In the genomic region with DNA sequence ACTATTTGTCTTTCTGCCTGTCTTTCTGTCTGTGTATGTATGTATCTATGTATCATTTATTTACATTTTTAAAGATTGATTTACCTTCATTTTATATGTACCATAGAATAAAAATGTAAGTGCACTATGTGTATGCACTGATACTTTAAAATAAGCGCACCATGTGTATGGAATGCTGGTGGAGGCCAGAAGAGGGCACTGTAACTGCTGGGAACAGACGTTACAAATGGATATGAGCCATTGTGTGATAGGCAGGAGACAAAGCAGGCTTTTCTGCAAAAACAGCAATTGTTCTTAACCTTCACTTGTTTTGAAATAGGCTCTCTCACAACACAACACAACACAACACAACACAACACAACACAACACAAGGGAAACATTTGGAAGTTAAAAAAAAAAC, we compare ENCODE assay signal across 16 mouse cellular contexts.
DNase-seq lines count a peak whose midpoint lies in the region; ATAC-seq and TF ChIP-seq lines count a peak whose summit lies in the region.
"Had no signal": no experiment of that assay in that cellular context is flagged by ENCODE, and none has a peak within 500 bp of the region (broad histone marks: within the 10 kb centered on the region; RNA-seq: fewer than 3 reads in every experiment).

No protein-coding gene starts in this region.

- no peaks in the 10 kb centered on the region for H3K4me1 ChIP-seq in embryonic facial prominence, embryonic 11.5 days (ENCODE audit: control insufficient read depth, insufficient read depth, low read length)
- peaks cover 44% of the 10 kb centered on the region for H3K4me1 ChIP-seq in embryonic facial prominence, embryonic 10.5 days
- peaks cover 30% of the 10 kb centered on the region for H3K4me1 ChIP-seq in kidney, embryonic 14.5 days (ENCODE audit: control insufficient read depth, insufficient read depth, low read length)
- H3K4me1 ChIP-seq in lung, postnatal 0 days (ENCODE audit: insufficient read depth, low read depth, low read length): no peaks in the 10 kb centered on the region

- no peak overlapping the region for H3K4me2 ChIP-seq in embryonic facial prominence, embryonic 11.5 days (ENCODE audit: low read depth, low read length)
- no peak overlapping the region for H3K4me2 ChIP-seq in kidney, embryonic 14.5 days (replicated peaks; ENCODE audit: low read depth, low read length)
- no peak overlapping the region for H3K4me2 ChIP-seq in lung, postnatal 0 days (replicated peaks; ENCODE audit: low read depth, low read length)
- H3K4me2 ChIP-seq: limb, embryonic 13.5 days had no signal

- no peaks in the 10 kb centered on the region for H3K36me3 ChIP-seq in embryonic facial prominence, embryonic 11.5 days (replicated peaks; ENCODE audit: control insufficient read depth, insufficient read depth, low read depth, low read length)
- peaks cover 34% of the 10 kb centered on the region for H3K36me3 ChIP-seq in embryonic facial prominence, embryonic 10.5 days (replicated peaks)
- no peaks in the 10 kb centered on the region for H3K36me3 ChIP-seq in kidney, embryonic 14.5 days (ENCODE audit: control insufficient read depth, insufficient read depth, low read length)
- no peaks in the 10 kb centered on the region for H3K36me3 ChIP-seq in lung, postnatal 0 days (ENCODE audit: insufficient read depth, low read length)

- peak; percentile 27 for DNase-seq in embryonic facial prominence, embryonic 11.5 days (ENCODE audit: low spot score)
- no peak for DNase-seq in embryonic facial prominence, embryonic 10.5 days (ENCODE audit: low spot score)
- DNase-seq in kidney, adult 18-20 months: no peak
- no peak for DNase-seq in lung, postnatal 0 days (ENCODE audit: low spot score)
- no peak for DNase-seq in lung, postnatal 14 days
- DNase-seq in layer of hippocampus, adult 8-10 months (ENCODE audit: low spot score in 2 of 2): no peak
- DNase-seq: B cell, adult 2 months; cerebellum, adult 2 months; heart, postnatal 4 days; thymus, adult 2 months had no signal

- no peak overlapping the region for H3K9ac ChIP-seq in embryonic facial prominence, embryonic 11.5 days (replicated peaks; ENCODE audit: low read length)
- H3K9ac ChIP-seq in kidney, embryonic 14.5 days (ENCODE audit: low read depth, low read length): no peak overlapping the region
- no peak overlapping the region for H3K9ac ChIP-seq in lung, postnatal 0 days (replicated peaks; ENCODE audit: low read depth)
- H3K9ac ChIP-seq: limb, embryonic 13.5 days had no signal

- no peak overlapping the region for H3K27ac ChIP-seq in embryonic facial prominence, embryonic 11.5 days (replicated peaks; ENCODE audit: low read depth, low read length)
- H3K27ac ChIP-seq in embryonic facial prominence, embryonic 10.5 days (replicated peaks): no peak overlapping the region
- H3K27ac ChIP-seq in kidney, embryonic 14.5 days (ENCODE audit: low read depth, low read length): 0 out of 2 replicates have a peak overlapping the region, but pooled peaks have one; percentile 20
- no peak overlapping the region for H3K27ac ChIP-seq in lung, postnatal 0 days (ENCODE audit: low read length)
- H3K27ac ChIP-seq: heart, embryonic 10.5 days; limb, embryonic 13.5 days had no signal

- TF ChIP-seq EP300 in lung, postnatal 0 days (IDR thresholded peaks at IDR 0.05): no peak

- peak; percentile 56 for TF ChIP-seq CTCF in lung, postnatal 0 days (IDR thresholded peaks at IDR 0.05)

- no peak overlapping the region for H3K4me3 ChIP-seq in embryonic facial prominence, embryonic 11.5 days (ENCODE audit: low read depth, low read length)
- H3K4me3 ChIP-seq in embryonic facial prominence, embryonic 10.5 days: no peak overlapping the region
- no peak overlapping the region for H3K4me3 ChIP-seq in kidney, embryonic 14.5 days (ENCODE audit: low read length)
- H3K4me3 ChIP-seq in lung, postnatal 0 days (ENCODE audit: low read depth, low read length): no peak overlapping the region
- H3K4me3 ChIP-seq: heart, embryonic 10.5 days; limb, embryonic 13.5 days; myocyte had no signal

- H3K27me3 ChIP-seq in embryonic facial prominence, embryonic 11.5 days (ENCODE audit: control insufficient read depth, insufficient read depth, low read length): no peaks in the 10 kb centered on the region
- H3K27me3 ChIP-seq in embryonic facial prominence, embryonic 10.5 days (replicated peaks; ENCODE audit: low read depth, poor library complexity, severe bottlenecking): no peaks in the 10 kb centered on the region
- no peaks in the 10 kb centered on the region for H3K27me3 ChIP-seq in kidney, embryonic 14.5 days (ENCODE audit: control insufficient read depth, insufficient read depth, low read length)
- no peaks in the 10 kb centered on the region for H3K27me3 ChIP-seq in lung, postnatal 0 days (replicated peaks; ENCODE audit: insufficient read depth, low read length)
- H3K27me3 ChIP-seq: limb, embryonic 13.5 days had no signal

- WGBS in embryonic facial prominence, embryonic 11.5 days: 73% methylated on average over 2 of the region's 2 CpGs
- WGBS in embryonic facial prominence, embryonic 10.5 days: 81% methylated on average over 2 of the region's 2 CpGs
- 80% methylated on average over 2 of the region's 2 CpGs for WGBS in kidney, embryonic 14.5 days
- 74% methylated on average over 2 of the region's 2 CpGs for WGBS in lung, postnatal 0 days

- no peak for ATAC-seq in embryonic facial prominence, embryonic 11.5 days (replicated peaks; ENCODE audit: insufficient number of reproducible peaks, low FRiP score, low TSS enrichment, low read depth)
- ATAC-seq in kidney, embryonic 14.5 days (ENCODE audit: low FRiP score, low TSS enrichment): no peak
- ATAC-seq in lung, postnatal 0 days: no peak
- peak; percentile 51; the same call in 1 of the 2 replicates for ATAC-seq in megakaryocyte progenitor cell, adult 5-6 weeks (replicated peaks; ENCODE audit: poor library complexity)
- ATAC-seq: forebrain, embryonic 14.5 days had no signal

- H3K9me3 ChIP-seq in embryonic facial prominence, embryonic 11.5 days (replicated peaks; ENCODE audit: control insufficient read depth, low read length): no peaks in the 10 kb centered on the region
- H3K9me3 ChIP-seq in embryonic facial prominence, embryonic 10.5 days: no peaks in the 10 kb centered on the region
- H3K9me3 ChIP-seq in kidney, embryonic 14.5 days (ENCODE audit: control insufficient read depth, low read length): no peaks in the 10 kb centered on the region
- H3K9me3 ChIP-seq in lung, postnatal 0 days (ENCODE audit: low read length): no peaks in the 10 kb centered on the region
- H3K9me3 ChIP-seq: heart, embryonic 10.5 days; limb, embryonic 13.5 days had no signal
